Mouse (Mus musculus) small intestine, adult 2 months (tissue): ENCODE measurements at regions not wholly inside any gene's neighbourhood (a gene's known extent, or its start where the extent isn't known, plus 50 kb on each side); places are given as distances from the start of the nearest gene placed in this dataset.

Experiments used
- CTCF ChIP-seq: fragments of 200-500 bp; IDR thresholded peaks from 2 replicates; pipeline ENCODE4 v1.5.1; 2012; ENCODE audit warnings: low read depth, mild to moderate bottlenecking, control low read depth, inconsistent platforms, low read length, moderate library complexity, mixed read lengths; ENCODE audit not compliant: insufficient replicate concordance, insufficient read length; ENCODE audit errors: extremely low read depth
- POLR2A ChIP-seq: fragments of 200-500 bp; IDR thresholded peaks from 2 replicates; pipeline ENCODE4 v1.6.1; 2012; ENCODE audit warnings: low read depth, mild to moderate bottlenecking, control low read depth, inconsistent platforms, low read length, moderate library complexity

DNA sequence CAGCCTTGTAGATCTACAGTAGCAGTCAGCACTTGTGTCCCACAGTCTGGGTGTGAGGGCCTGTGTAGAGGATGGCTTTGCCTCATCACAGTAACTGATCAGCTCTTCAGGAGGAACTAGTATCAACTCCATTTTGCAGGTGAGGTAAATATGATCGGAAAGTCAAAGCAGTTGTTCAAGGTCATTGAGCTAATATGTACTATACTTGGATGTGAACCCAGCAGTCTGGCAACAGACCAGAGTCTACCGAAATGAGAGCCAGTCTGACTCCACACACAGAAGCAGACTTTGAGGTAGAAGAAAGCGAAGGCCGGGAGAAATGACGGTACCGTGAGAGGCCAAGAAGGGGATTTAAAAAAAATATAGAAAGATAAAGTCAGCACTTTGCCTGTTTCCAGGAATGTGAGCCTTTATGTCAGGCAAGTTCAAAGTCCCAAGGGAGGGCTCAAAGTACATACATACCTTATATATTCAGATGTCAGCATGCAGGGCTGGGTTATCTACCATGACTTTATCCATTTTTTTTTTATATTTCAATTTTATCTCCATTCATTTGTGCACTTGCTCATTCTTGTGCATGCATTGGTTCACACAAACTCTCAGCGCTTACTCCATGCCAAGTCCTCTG lies 1297.2 kb downstream of the Synb start:
- TF ChIP-seq CTCF (no peak), POLR2A (no peak)
